Mouse (Mus musculus) limb, embryonic 15.5 days (tissue): ENCODE data around the gene Cops2. TPM values are rescaled to one million over a fixed set of nuclear protein-coding genes. Genes with fewer than 3 reads are reported as not detected.

Experiments
- ATAC-seq: fragments of 200-750 bp; cut with Nextera tagmentation; 2 replicates; pipeline ENCODE4 v1.8.0; 2017; ENCODE audit warnings: low read depth, moderate TSS enrichment; ENCODE audit not compliant: insufficient number of reproducible peaks, low FRiP score, low TSS enrichment
- H3K27ac ChIP-seq: fragments of 300-500 bp; sonication (generic); 2 replicates; pipeline ENCODE4 v1.5.1; 2015; ENCODE audit warnings: moderate library complexity, mild to moderate bottlenecking, inconsistent platforms
- H3K27me3 ChIP-seq: fragments of 300-500 bp; sonication (generic); 2 replicates; pipeline ENCODE4 v1.6.1; 2015; ENCODE audit warnings: inconsistent platforms
- H3K36me3 ChIP-seq: fragments of 300-500 bp; sonication (generic); 2 replicates; pipeline ENCODE4 v1.6.1; 2015; ENCODE audit warnings: inconsistent platforms
- H3K4me1 ChIP-seq: fragments of 300-500 bp; sonication (generic); 2 replicates; pipeline ENCODE4 v1.6.1; 2015; ENCODE audit warnings: inconsistent platforms
- H3K4me2 ChIP-seq: fragments of 300-500 bp; sonication (generic); 2 replicates; pipeline ENCODE4 v1.6.1; 2015; ENCODE audit warnings: mild to moderate bottlenecking, inconsistent platforms
- H3K4me3 ChIP-seq: fragments of 300-500 bp; sonication (generic); 2 replicates; pipeline ENCODE4 v1.5.1; 2015; ENCODE audit warnings: mild to moderate bottlenecking, inconsistent platforms
- H3K9ac ChIP-seq: fragments of 300-500 bp; sonication (generic); 2 replicates; pipeline ENCODE4 v1.6.1; 2015; ENCODE audit warnings: inconsistent platforms
- H3K9me3 ChIP-seq: fragments of 300-500 bp; sonication (generic); 2 replicates; pipeline ENCODE4 v1.6.1; 2016; ENCODE audit warnings: inconsistent platforms
- WGBS: fragments of 180-500 bp; shearing (Covaris S2); methylation state at CpG from one replicate; pipeline ENCODE4 v1.1.7; 2015; 5-methylcytosine and 5-hydroxymethylcytosine counted together
- polyA plus RNA-seq: library from polyadenylated mRNA; unstranded; fragments of >200 nt; fragmentation: Nextera tagmentation; extraction: Ambion mirVana; gene quantifications from 2 replicates; pipeline ENCODE4 v1.2.1, GENCODE M21; 2015

Cops2 gene
- polyA plus RNA-seq, 1 experiment from 2014 or later, result 74.7 TPM

- no peak overlapping the region for H3K4me2 ChIP-seq
- WGBS, result 62% methylated on average over 9 of the region's 9 CpGs
- no peak overlapping the region for H3K27ac ChIP-seq
- no peaks in the 10 kb centered on the region for H3K9me3 ChIP-seq
- H3K4me3 ChIP-seq, result no peak overlapping the region
- H3K27me3 ChIP-seq, result no peaks in the 10 kb centered on the region
- no peak overlapping the region for H3K9ac ChIP-seq
- H3K36me3 ChIP-seq, result no peaks in the 10 kb centered on the region
- no peak for ATAC-seq
- H3K4me1 ChIP-seq, result no peaks in the 10 kb centered on the region
Observed at GRCm38 (mm10) chr2:125813972-125814595, 44.9 kb downstream of the Cops2 start.

GRCm38 (mm10) chr2:125811332-125811731 is 47.6 kb downstream of the Cops2 start:
- no peaks in the 10 kb centered on the region for H3K4me1 ChIP-seq
- ATAC-seq, result no peak

GRCm38 (mm10) chr2:125809551-125809950 is 49.4 kb downstream of the Cops2 start:
- 65% methylated on average over 7 of the region's 7 CpGs for WGBS

More at GRCm38 (mm10) chr2:125811332-125811731, 47.6 kb downstream of the Cops2 start:
- Histone ChIP-seq H3K36me3 (no peaks in the 10 kb centered on the region), H3K4me3 (no peak overlapping the region), H3K27me3 (no peaks in the 10 kb centered on the region), H3K27ac (no peak overlapping the region), H3K9ac (no peak overlapping the region), H3K9me3 (no peaks in the 10 kb centered on the region), H3K4me2 (no peak overlapping the region)
- 82% methylated on average over 2 of the region's 2 CpGs for WGBS

GRCm38 (mm10) chr2:125805826-125806225 is 53.1 kb downstream of the Cops2 start:
- ATAC-seq, result no peak
- Histone ChIP-seq H3K36me3 (no peaks in the 10 kb centered on the region), H3K9ac (no peak overlapping the region), H3K27me3 (no peaks in the 10 kb centered on the region), H3K27ac (no peak overlapping the region), H3K9me3 (no peaks in the 10 kb centered on the region), H3K4me1 (no peaks in the 10 kb centered on the region), H3K4me3 (no peak overlapping the region), H3K4me2 (no peak overlapping the region)
- WGBS, result 46% methylated on average over 1 of the region's 1 CpGs

More at GRCm38 (mm10) chr2:125809551-125809950, 49.4 kb downstream of the Cops2 start:
- Histone ChIP-seq H3K27me3 (no peaks in the 10 kb centered on the region), H3K36me3 (no peaks in the 10 kb centered on the region), H3K9me3 (no peaks in the 10 kb centered on the region), H3K4me1 (no peaks in the 10 kb centered on the region), H3K9ac (no peak overlapping the region), H3K4me2 (no peak overlapping the region), H3K27ac (no peak overlapping the region), H3K4me3 (no peak overlapping the region)
- ATAC-seq, result no peak

GRCm38 (mm10) chr2:125801947-125802346 is 57.0 kb downstream of the Cops2 start:
- no peaks in the 10 kb centered on the region for H3K9me3 ChIP-seq
- H3K9ac ChIP-seq, result no peak overlapping the region
- H3K4me2 ChIP-seq, result no peak overlapping the region
- H3K4me1 ChIP-seq, result no peaks in the 10 kb centered on the region
- H3K27me3 ChIP-seq, result no peaks in the 10 kb centered on the region
- no peaks in the 10 kb centered on the region for H3K36me3 ChIP-seq
- ATAC-seq, result no peak
- 78% methylated on average over 4 of the region's 4 CpGs for WGBS
- H3K4me3 ChIP-seq, result no peak overlapping the region
- H3K27ac ChIP-seq, result no peak overlapping the region

- Histone ChIP-seq H3K27ac (no peak overlapping the region), H3K4me2 (no peak overlapping the region), H3K36me3 (no peaks in the 10 kb centered on the region), H3K4me1 (no peaks in the 10 kb centered on the region), H3K9me3 (no peaks in the 10 kb centered on the region), H3K9ac (no peak overlapping the region), H3K27me3 (no peaks in the 10 kb centered on the region), H3K4me3 (no peak overlapping the region)
- ATAC-seq, result no peak
- 54% methylated on average over 8 of the region's 8 CpGs for WGBS
Observed at GRCm38 (mm10) chr2:125801038-125801437, 57.9 kb downstream of the Cops2 start.

- Histone ChIP-seq H3K4me2 (no peak overlapping the region), H3K4me3 (no peak overlapping the region), H3K27me3 (no peaks in the 10 kb centered on the region), H3K27ac (no peak overlapping the region), H3K4me1 (no peaks in the 10 kb centered on the region), H3K9me3 (no peaks in the 10 kb centered on the region), H3K9ac (no peak overlapping the region), H3K36me3 (no peaks in the 10 kb centered on the region)
- ATAC-seq, result no peak
- WGBS, result 70% methylated on average over 4 of the region's 4 CpGs
Observed at GRCm38 (mm10) chr2:125800428-125800827, 58.5 kb downstream of the Cops2 start.

GRCm38 (mm10) chr2:125797872-125798271 is 61.1 kb downstream of the Cops2 start:
- no peaks in the 10 kb centered on the region for H3K36me3 ChIP-seq
- ATAC-seq, result no peak

GRCm38 (mm10) chr2:125795118-125795517 is 63.8 kb downstream of the Cops2 start:
- Histone ChIP-seq H3K4me3 (no peak overlapping the region), H3K4me1 (no peaks in the 10 kb centered on the region), H3K36me3 (no peaks in the 10 kb centered on the region), H3K4me2 (no peak overlapping the region), H3K9ac (no peak overlapping the region), H3K27ac (no peak overlapping the region), H3K9me3 (no peaks in the 10 kb centered on the region), H3K27me3 (no peaks in the 10 kb centered on the region)
- WGBS, result 81% methylated on average over 2 of the region's 2 CpGs
- ATAC-seq, result no peak

More at GRCm38 (mm10) chr2:125797872-125798271, 61.1 kb downstream of the Cops2 start:
- no peak overlapping the region for H3K4me3 ChIP-seq
- H3K9ac ChIP-seq, result no peak overlapping the region
- H3K9me3 ChIP-seq, result no peaks in the 10 kb centered on the region
- H3K27me3 ChIP-seq, result no peaks in the 10 kb centered on the region
- no peaks in the 10 kb centered on the region for H3K4me1 ChIP-seq
- no peak overlapping the region for H3K27ac ChIP-seq
- no peak overlapping the region for H3K4me2 ChIP-seq

GRCm38 (mm10) chr2:125794166-125794565 is 64.8 kb downstream of the Cops2 start:
- no peak overlapping the region for H3K27ac ChIP-seq
- no peak overlapping the region for H3K4me3 ChIP-seq
- H3K27me3 ChIP-seq, result no peaks in the 10 kb centered on the region
- no peaks in the 10 kb centered on the region for H3K9me3 ChIP-seq
- 60% methylated on average over 2 of the region's 2 CpGs for WGBS
- no peaks in the 10 kb centered on the region for H3K36me3 ChIP-seq
- H3K9ac ChIP-seq, result no peak overlapping the region
- H3K4me2 ChIP-seq, result no peak overlapping the region
- H3K4me1 ChIP-seq, result no peaks in the 10 kb centered on the region
- no peak for ATAC-seq

GRCm38 (mm10) chr2:125792879-125793261 is 66.1 kb downstream of the Cops2 start:
- no peak overlapping the region for H3K4me3 ChIP-seq
- no peaks in the 10 kb centered on the region for H3K27me3 ChIP-seq
- H3K9me3 ChIP-seq, result no peaks in the 10 kb centered on the region
- H3K27ac ChIP-seq, result no peak overlapping the region
- no peaks in the 10 kb centered on the region for H3K36me3 ChIP-seq
- no peak for ATAC-seq
- no peak overlapping the region for H3K9ac ChIP-seq
- no peaks in the 10 kb centered on the region for H3K4me1 ChIP-seq
- no peak overlapping the region for H3K4me2 ChIP-seq
- 84% methylated on average over 11 of the region's 11 CpGs for WGBS

GRCm38 (mm10) chr2:125792144-125792878 is 66.6 kb downstream of the Cops2 start:
- 79% methylated on average over 2 of the region's 2 CpGs for WGBS
- no peak for ATAC-seq

More at GRCm38 (mm10) chr2:125792144-125792878, 66.6 kb downstream of the Cops2 start:
- no peak overlapping the region for H3K27ac ChIP-seq
- no peaks in the 10 kb centered on the region for H3K36me3 ChIP-seq
- no peaks in the 10 kb centered on the region for H3K4me1 ChIP-seq
- no peak overlapping the region for H3K4me3 ChIP-seq
- H3K4me2 ChIP-seq, result no peak overlapping the region
- H3K9ac ChIP-seq, result no peak overlapping the region
- H3K9me3 ChIP-seq, result no peaks in the 10 kb centered on the region
- H3K27me3 ChIP-seq, result no peaks in the 10 kb centered on the region
